Mouse (Mus musculus) granulocyte monocyte progenitor cell, adult 5-6 weeks (primary cell): ENCODE results near the gene Syngr1. TPM values are rescaled to one million over a fixed set of nuclear protein-coding genes. Genes with fewer than 3 reads are reported as not detected.

Experiments
- ATAC-seq: replicated peaks from 2 replicates; pipeline ENCODE4 v1.8.0; 2016; ENCODE audit warnings: mild to moderate bottlenecking, moderate TSS enrichment, inconsistent platforms; ENCODE audit not compliant: poor library complexity, severe bottlenecking
- total RNA-seq, 2 experiments: library from RNA; stranded (forward) in 1 of 2; stranded (reverse) in 1 of 2; fragments of 200-712, 200-1000 nt in 1 of 2; fragments of >200 nt in 1 of 2; fragmentation: Nextera tagmentation in 1 of 2; gene quantifications; 2 replicates each; pipeline ENCODE4 v1.2.3; 2014 to 2017

The Syngr1 gene
- total RNA-seq (2014; fragmentation: Nextera tagmentation) (1.5 and 1.6 TPM in 2 replicates), total RNA-seq (2017) (1.6 and 4.0 TPM in 2 replicates)

GRCm38 (mm10) chr15:80091121-80091955 lies at the start of gene Syngr1, which contains the start of gene Rpl3:
TSS of gene Syngr1 (plus strand) at chr15:80091334.
TSS of gene Rpl3 (minus strand) at chr15:80091868.
- peak; percentile 81 for ATAC-seq

GRCm38 (mm10) chr15:80042152-80042551 lies 49.0 kb upstream of the Syngr1 start:
- peak; percentile 20; the same call in 1 of the 2 replicates for ATAC-seq

GRCm38 (mm10) chr15:80044249-80044648 lies 46.9 kb upstream of the Syngr1 start:
- no peak for ATAC-seq

GRCm38 (mm10) chr15:80045749-80046148 lies 45.4 kb upstream of the Syngr1 start:
- ATAC-seq: no peak

GRCm38 (mm10) chr15:80047242-80047641 lies 43.9 kb upstream of the Syngr1 start:
- no peak for ATAC-seq

GRCm38 (mm10) chr15:80047973-80048372 lies 43.2 kb upstream of the Syngr1 start:
- no peak for ATAC-seq

GRCm38 (mm10) chr15:80050093-80050492 lies 41.0 kb upstream of the Syngr1 start:
- no peak for ATAC-seq

- ATAC-seq: no peak
Observed at GRCm38 (mm10) chr15:80051092-80051761, 39.9 kb upstream of the Syngr1 start.

- no peak for ATAC-seq
Observed at GRCm38 (mm10) chr15:80051782-80052181, 39.4 kb upstream of the Syngr1 start.

GRCm38 (mm10) chr15:80053381-80054033 lies 37.6 kb upstream of the Syngr1 start:
- no peak for ATAC-seq

- ATAC-seq: peak; percentile 37; the same call in 1 of the 2 replicates
Observed at GRCm38 (mm10) chr15:80054034-80054710, 37.0 kb upstream of the Syngr1 start.

GRCm38 (mm10) chr15:80058151-80058550 lies 33.0 kb upstream of the Syngr1 start:
- ATAC-seq: no peak

GRCm38 (mm10) chr15:80059606-80060005 lies 31.5 kb upstream of the Syngr1 start:
- no peak for ATAC-seq

GRCm38 (mm10) chr15:80060356-80061070 lies 30.6 kb upstream of the Syngr1 start:
- ATAC-seq: no peak

GRCm38 (mm10) chr15:80061071-80061550 lies 30.0 kb upstream of the Syngr1 start:
- no peak for ATAC-seq

- ATAC-seq: no peak
Observed at GRCm38 (mm10) chr15:80062339-80062738, 28.8 kb upstream of the Syngr1 start.

GRCm38 (mm10) chr15:80062821-80063220 lies 28.3 kb upstream of the Syngr1 start:
- ATAC-seq: no peak

- ATAC-seq: no peak
Observed at GRCm38 (mm10) chr15:80064965-80065364, 26.2 kb upstream of the Syngr1 start.

GRCm38 (mm10) chr15:80065414-80065813 lies 25.7 kb upstream of the Syngr1 start:
- ATAC-seq: no peak
